Mouse (Mus musculus): ENCODE data around the gene Fam207a. TPM values are rescaled to one million over a fixed set of nuclear protein-coding genes. Genes with fewer than 3 reads are reported as not detected.
A peak's percentile ranks its signal among the peaks of the same experiment; 100 is the strongest.

The Fam207a gene
- total RNA-seq, 1 experiment: 33.6 TPM

GRCm38 (mm10) chr10:77465902-77466301 is 49.7 kb downstream of the Fam207a start:
- in situ Hi-C loops (cut with MboI; ENCODE audit: low sequenced_read_pairs in 2 of 2, unreplicated experiment in 2 of 2): no loop called here

DNA sequence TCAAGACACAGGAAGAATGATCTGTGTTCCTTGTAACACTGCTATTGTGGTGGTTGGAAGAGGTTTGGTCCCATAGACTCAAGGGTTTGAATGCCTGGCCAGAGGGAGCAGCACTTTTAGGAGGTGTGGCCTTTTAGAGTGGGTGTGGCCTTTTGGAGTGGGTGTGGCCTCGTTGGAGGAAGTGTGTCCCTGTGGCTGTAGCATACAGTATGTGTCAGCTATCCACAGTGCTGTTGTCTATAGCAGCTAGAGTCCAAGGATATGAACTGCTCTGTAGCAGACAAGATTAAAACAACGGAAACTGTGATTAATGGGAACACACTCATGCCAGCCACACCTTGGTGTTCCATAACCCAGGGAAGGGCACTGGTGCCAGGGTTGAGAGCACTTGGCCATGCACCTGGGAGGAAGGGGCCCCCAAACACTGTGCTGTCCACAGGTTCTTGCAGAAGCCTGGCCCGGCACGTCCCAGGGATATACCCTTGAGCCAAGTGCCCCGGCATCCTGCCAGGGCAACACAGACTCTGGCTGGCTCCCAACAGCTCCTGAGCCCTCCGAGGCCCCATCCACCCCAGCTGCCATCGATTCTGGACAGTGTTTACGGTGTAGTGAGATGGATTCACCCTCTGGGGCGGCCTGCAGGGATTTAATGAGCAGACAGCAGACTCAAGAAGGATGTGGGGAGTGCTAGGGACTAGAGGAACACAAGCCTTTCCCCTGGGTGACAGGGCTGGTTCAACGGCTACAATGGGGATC is 51.2 kb downstream of the Fam207a start:
- in situ Hi-C loops (cut with MboI; ENCODE audit: low sequenced_read_pairs in 2 of 2, unreplicated experiment in 2 of 2): no loop called here
- no peaks in the 10 kb centered on the region for H3K4me1 ChIP-seq (ENCODE audit: control insufficient read depth in 2 of 2, insufficient read depth in 2 of 2, low read length in 2 of 2, poor library complexity in 1 of 2)

More at GRCm38 (mm10) chr10:77465902-77466301, 49.7 kb downstream of the Fam207a start:
- H3K36me3 ChIP-seq (ENCODE audit: control insufficient read depth, insufficient read depth, low read length, poor library complexity, severe bottlenecking): no peaks in the 10 kb centered on the region
- no peak overlapping the region for H3K9ac ChIP-seq (ENCODE audit: insufficient read depth, low read depth, low read length, poor library complexity, severe bottlenecking)
- no peak overlapping the region for H3K27ac ChIP-seq (ENCODE audit: insufficient read depth, low read depth, low read length, poor library complexity, severe bottlenecking)
- no peak overlapping the region for H3K4me3 ChIP-seq (ENCODE audit: insufficient read depth in 1 of 2, low read depth in 1 of 2, low read length in 2 of 2, poor library complexity in 1 of 2, severe bottlenecking in 1 of 2)
- H3K4me1 ChIP-seq (ENCODE audit: control insufficient read depth in 2 of 2, insufficient read depth in 2 of 2, low read length in 2 of 2, poor library complexity in 1 of 2): no peaks in the 10 kb centered on the region
- H3K9me3 ChIP-seq (ENCODE audit: control insufficient read depth, insufficient read depth, low read depth, low read length): no peaks in the 10 kb centered on the region
- TF ChIP-seq CHD2 (IDR thresholded peaks at IDR 0.05; ENCODE audit: low read depth, low read length) (no peak), MAFK (IDR thresholded peaks at IDR 0.05; ENCODE audit: insufficient read depth, low read depth, low read length) (no peak), ZC3H11A (IDR thresholded peaks at IDR 0.05; ENCODE audit: borderline replicate concordance, low read depth, low read length) (no peak), HCFC1 (IDR thresholded peaks at IDR 0.05; ENCODE audit: borderline replicate concordance, insufficient read depth, low read length) (no peak), ZNF384 (IDR thresholded peaks at IDR 0.05; ENCODE audit: low read depth, low read length) (no peak)
- no peak for DNase-seq (ENCODE audit: low read depth, low spot score)

DNA sequence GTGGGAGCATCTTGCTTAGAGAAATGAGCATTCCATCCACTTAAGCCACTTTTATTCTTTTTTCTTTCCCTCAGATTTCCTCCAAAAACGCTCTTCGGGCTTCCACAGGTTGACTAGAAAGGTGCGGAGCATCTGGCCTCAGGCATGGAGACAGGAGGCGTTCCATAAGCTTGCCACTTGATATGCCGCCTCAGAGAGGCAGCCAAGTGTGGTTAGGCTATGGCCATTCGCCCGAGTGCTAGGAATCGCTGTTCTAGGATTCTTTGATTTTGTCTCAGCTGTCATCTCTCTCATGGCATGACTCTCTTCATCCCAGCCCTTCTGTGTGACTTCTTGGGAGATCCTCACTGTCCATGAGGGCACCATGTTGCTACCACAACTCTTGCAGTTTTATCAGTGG is 54.4 kb downstream of the Fam207a start:
- in situ Hi-C loops (cut with MboI; ENCODE audit: low sequenced_read_pairs in 2 of 2, unreplicated experiment in 2 of 2): no loop called here

More for the DNA sequence above, 51.2 kb downstream of the Fam207a start:
- no peaks in the 10 kb centered on the region for H3K9me3 ChIP-seq (ENCODE audit: control insufficient read depth, insufficient read depth, low read depth, low read length)
- no peaks in the 10 kb centered on the region for H3K36me3 ChIP-seq (ENCODE audit: control insufficient read depth, insufficient read depth, low read length, poor library complexity, severe bottlenecking)
- DNase-seq (ENCODE audit: low read depth, low spot score): peak; percentile 38
- no peak overlapping the region for H3K27ac ChIP-seq (ENCODE audit: insufficient read depth, low read depth, low read length, poor library complexity, severe bottlenecking)
- TF ChIP-seq ZC3H11A (IDR thresholded peaks at IDR 0.05; ENCODE audit: borderline replicate concordance, low read depth, low read length) (no peak), CHD2 (IDR thresholded peaks at IDR 0.05; ENCODE audit: low read depth, low read length) (no peak), MAFK (IDR thresholded peaks at IDR 0.05; ENCODE audit: insufficient read depth, low read depth, low read length) (no peak), ZNF384 (IDR thresholded peaks at IDR 0.05; ENCODE audit: low read depth, low read length) (no peak), HCFC1 (IDR thresholded peaks at IDR 0.05; ENCODE audit: borderline replicate concordance, insufficient read depth, low read length) (no peak)
- H3K9ac ChIP-seq (ENCODE audit: insufficient read depth, low read depth, low read length, poor library complexity, severe bottlenecking): no peak overlapping the region
- H3K4me3 ChIP-seq (ENCODE audit: insufficient read depth in 1 of 2, low read depth in 1 of 2, low read length in 2 of 2, poor library complexity in 1 of 2, severe bottlenecking in 1 of 2): no peak overlapping the region

DNA sequence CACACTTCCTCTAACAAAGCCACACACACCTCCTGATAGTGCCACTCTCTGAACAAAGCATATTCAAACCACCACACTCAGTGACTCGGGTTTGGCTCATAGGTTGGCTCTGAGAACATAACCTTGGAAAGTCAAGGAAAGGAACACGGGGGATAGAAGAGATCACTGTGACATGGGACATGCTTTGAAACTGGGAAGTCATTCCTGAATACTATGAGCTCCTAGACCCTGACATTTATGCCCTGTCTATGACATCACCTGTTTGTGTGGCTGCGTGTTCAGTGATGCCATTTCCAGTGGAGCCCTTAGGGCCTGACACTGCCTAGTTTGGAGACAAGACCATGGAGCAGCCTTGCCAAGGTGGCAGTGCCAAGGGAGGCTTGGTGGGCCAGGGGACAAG is 57.9 kb downstream of the Fam207a start:
- H3K4me1 ChIP-seq (ENCODE audit: control insufficient read depth in 2 of 2, insufficient read depth in 2 of 2, low read length in 2 of 2, poor library complexity in 1 of 2): no peaks in the 10 kb centered on the region
- in situ Hi-C loops (cut with MboI; ENCODE audit: low sequenced_read_pairs in 2 of 2, unreplicated experiment in 2 of 2): no loop called here
- TF ChIP-seq MAFK (IDR thresholded peaks at IDR 0.05; ENCODE audit: insufficient read depth, low read depth, low read length) (no peak), ZC3H11A (IDR thresholded peaks at IDR 0.05; ENCODE audit: borderline replicate concordance, low read depth, low read length) (no peak), HCFC1 (IDR thresholded peaks at IDR 0.05; ENCODE audit: borderline replicate concordance, insufficient read depth, low read length) (no peak), CHD2 (IDR thresholded peaks at IDR 0.05; ENCODE audit: low read depth, low read length) (no peak), ZNF384 (IDR thresholded peaks at IDR 0.05; ENCODE audit: low read depth, low read length) (no peak)

More for the DNA sequence above, 54.4 kb downstream of the Fam207a start:
- no peak overlapping the region for H3K27ac ChIP-seq (ENCODE audit: insufficient read depth, low read depth, low read length, poor library complexity, severe bottlenecking)
- H3K4me3 ChIP-seq (ENCODE audit: insufficient read depth in 1 of 2, low read depth in 1 of 2, low read length in 2 of 2, poor library complexity in 1 of 2, severe bottlenecking in 1 of 2): no peak overlapping the region
- no peaks in the 10 kb centered on the region for H3K36me3 ChIP-seq (ENCODE audit: control insufficient read depth, insufficient read depth, low read length, poor library complexity, severe bottlenecking)
- H3K9me3 ChIP-seq (ENCODE audit: control insufficient read depth, insufficient read depth, low read depth, low read length): no peaks in the 10 kb centered on the region
- no peaks in the 10 kb centered on the region for H3K4me1 ChIP-seq (ENCODE audit: control insufficient read depth in 2 of 2, insufficient read depth in 2 of 2, low read length in 2 of 2, poor library complexity in 1 of 2)
- H3K9ac ChIP-seq (ENCODE audit: insufficient read depth, low read depth, low read length, poor library complexity, severe bottlenecking): no peak overlapping the region
- DNase-seq (ENCODE audit: low read depth, low spot score): no peak
- no peak for TF ChIP-seq ZNF384 (IDR thresholded peaks at IDR 0.05; ENCODE audit: low read depth, low read length)
- no peak for TF ChIP-seq HCFC1 (IDR thresholded peaks at IDR 0.05; ENCODE audit: borderline replicate concordance, insufficient read depth, low read length)
- no peak for TF ChIP-seq MAFK (IDR thresholded peaks at IDR 0.05; ENCODE audit: insufficient read depth, low read depth, low read length)
- no peak for TF ChIP-seq CHD2 (IDR thresholded peaks at IDR 0.05; ENCODE audit: low read depth, low read length)
- TF ChIP-seq ZC3H11A (IDR thresholded peaks at IDR 0.05; ENCODE audit: borderline replicate concordance, low read depth, low read length): no peak

More for the DNA sequence above, 57.9 kb downstream of the Fam207a start:
- no peak for DNase-seq (ENCODE audit: low read depth, low spot score)
- Histone ChIP-seq H3K9ac (ENCODE audit: insufficient read depth, low read depth, low read length, poor library complexity, severe bottlenecking) (no peak overlapping the region), H3K4me3 (ENCODE audit: insufficient read depth in 1 of 2, low read depth in 1 of 2, low read length in 2 of 2, poor library complexity in 1 of 2, severe bottlenecking in 1 of 2) (no peak overlapping the region), H3K9me3 (ENCODE audit: control insufficient read depth, insufficient read depth, low read depth, low read length) (no peaks in the 10 kb centered on the region), H3K27ac (ENCODE audit: insufficient read depth, low read depth, low read length, poor library complexity, severe bottlenecking) (no peak overlapping the region), H3K36me3 (ENCODE audit: control insufficient read depth, insufficient read depth, low read length, poor library complexity, severe bottlenecking) (no peaks in the 10 kb centered on the region)
